Mouse (Mus musculus): Measurements from ENCODE around the gene Anapc7.

Anapc7 gene

GRCm38 (mm10) chr5:122421271-122422068 lies at the start of gene Anapc7:
Gene Anapc7, plus strand, starts transcription at chr5:122421693.
- no peak for DNase-seq (ENCODE audit: low spot score in 2 of 2)

- DNase-seq (ENCODE audit: low spot score in 2 of 2), result peak; percentile 99 to 100
Measured at GRCm38 (mm10) chr5:122372192-122372769, 49.2 kb upstream of the Anapc7 start, which contains the start of gene Fam216a. Gene Fam216a, minus strand, starts transcription at chr5:122372364.

GRCm38 (mm10) chr5:122372878-122373277 lies 48.6 kb upstream of the Anapc7 start:
- DNase-seq (ENCODE audit: low spot score in 2 of 2), result no peak

- no peak for DNase-seq (ENCODE audit: low spot score in 2 of 2)
Measured at GRCm38 (mm10) chr5:122377101-122377833, 44.2 kb upstream of the Anapc7 start.

GRCm38 (mm10) chr5:122378171-122378570 lies 43.3 kb upstream of the Anapc7 start:
- DNase-seq (ENCODE audit: low spot score in 2 of 2), result no peak

GRCm38 (mm10) chr5:122379374-122380155 lies 41.9 kb upstream of the Anapc7 start:
- peak; percentile 59 to 83 for DNase-seq (ENCODE audit: low spot score in 2 of 2)

- no peak for DNase-seq (ENCODE audit: low spot score in 2 of 2)
Measured at GRCm38 (mm10) chr5:122390006-122390405, 31.5 kb upstream of the Anapc7 start.

- no peak for DNase-seq (ENCODE audit: low spot score in 2 of 2)
Measured at GRCm38 (mm10) chr5:122390671-122391070, 30.8 kb upstream of the Anapc7 start.

- DNase-seq (ENCODE audit: low spot score in 2 of 2), result no peak
Measured at GRCm38 (mm10) chr5:122391178-122391785, 30.2 kb upstream of the Anapc7 start.

- DNase-seq (ENCODE audit: low spot score in 2 of 2), result peak; percentile 94 to 95
Measured at GRCm38 (mm10) chr5:122391786-122392180, 29.7 kb upstream of the Anapc7 start, which contains the start of gene Arpc3. Gene Arpc3, plus strand, starts transcription at chr5:122391878.

GRCm38 (mm10) chr5:122392227-122393004 lies 29.1 kb upstream of the Anapc7 start:
- DNase-seq (ENCODE audit: low spot score in 2 of 2), result peak; percentile 48 to 51

- peak; percentile 84 to 90 for DNase-seq (ENCODE audit: low spot score in 2 of 2)
Measured at GRCm38 (mm10) chr5:122393887-122394286, 27.6 kb upstream of the Anapc7 start.

GRCm38 (mm10) chr5:122396791-122397190 lies 24.7 kb upstream of the Anapc7 start:
- DNase-seq (ENCODE audit: low spot score in 2 of 2), result no peak

- no peak for DNase-seq (ENCODE audit: low spot score in 2 of 2)
Measured at GRCm38 (mm10) chr5:122397495-122397894, 24.0 kb upstream of the Anapc7 start.

- no peak for DNase-seq (ENCODE audit: low spot score in 2 of 2)
Measured at GRCm38 (mm10) chr5:122399871-122400270, 21.6 kb upstream of the Anapc7 start.

GRCm38 (mm10) chr5:122400628-122401302 lies 20.7 kb upstream of the Anapc7 start:
- no peak for DNase-seq (ENCODE audit: low spot score in 2 of 2)

GRCm38 (mm10) chr5:122401303-122401640 lies 20.2 kb upstream of the Anapc7 start:
- peak; percentile 65 to 77 for DNase-seq (ENCODE audit: low spot score in 2 of 2)

GRCm38 (mm10) chr5:122402160-122402559 lies 19.3 kb upstream of the Anapc7 start:
- no peak for DNase-seq (ENCODE audit: low spot score in 2 of 2)

GRCm38 (mm10) chr5:122402772-122403171 lies 18.7 kb upstream of the Anapc7 start:
- DNase-seq (ENCODE audit: low spot score in 2 of 2), result no peak

- no peak for DNase-seq (ENCODE audit: low spot score in 2 of 2)
Measured at GRCm38 (mm10) chr5:122403362-122403761, 18.1 kb upstream of the Anapc7 start.

All from spleen, postnatal 10 days (tissue).